ENCODE assay signal across 9 mouse cellular contexts in genomic region chr4:66215170-66215618, GRCm38 (mm10).
DNase-seq lines count a peak whose midpoint lies in the region; ATAC-seq and TF ChIP-seq lines count a peak whose summit lies in the region.
"Had no signal": no experiment of that assay in that cellular context is flagged by ENCODE, and none has a peak within 500 bp of the region (broad histone marks: within the 10 kb centered on the region; RNA-seq: fewer than 3 reads in every experiment).

No protein-coding gene starts in this region.

- TF ChIP-seq CTCF in stomach, postnatal 0 days (IDR thresholded peaks at IDR 0.05; ENCODE audit: low read depth) = no peak

- DNase-seq in heart, adult 8-10 months (ENCODE audit: low spot score) = peak; percentile 13
- no peak for DNase-seq in heart, postnatal 25 days (ENCODE audit: low spot score)
- DNase-seq in cerebellum, adult 8-10 months = peak; percentile 64
- peak; percentile 17 to 22 for DNase-seq in gastrocnemius, postnatal 36 days
- no peak for DNase-seq in stomach, postnatal 0 days (ENCODE audit: low spot score)
- DNase-seq in frontal cortex, postnatal 14 days (ENCODE audit: low spot score in 2 of 2) = no peak
- DNase-seq: kidney, postnatal 4 days had no signal

- peak; percentile 75 for ATAC-seq in midbrain, embryonic 16.5 days
- ATAC-seq in CD4-positive, CD25-positive, alpha-beta regulatory T cell, adult 4 months = no peak
- no peak for ATAC-seq in stomach, postnatal 0 days (ENCODE audit: low FRiP score, low TSS enrichment)

- H3K9me3 ChIP-seq in midbrain, embryonic 16.5 days (replicated peaks; ENCODE audit: control insufficient read depth, low read length, poor library complexity, severe bottlenecking) = no peaks in the 10 kb centered on the region
- no peaks in the 10 kb centered on the region for H3K9me3 ChIP-seq in stomach, postnatal 0 days (ENCODE audit: control insufficient read depth, low read length)

- WGBS in midbrain, embryonic 16.5 days = 18% methylated on average over 9 of the region's 9 CpGs
- 52% methylated on average over 9 of the region's 9 CpGs for WGBS in stomach, postnatal 0 days

- H3K4me2 ChIP-seq in midbrain, embryonic 16.5 days (ENCODE audit: low read length) = no peak overlapping the region
- H3K4me2 ChIP-seq in stomach, postnatal 0 days (replicated peaks; ENCODE audit: low read depth) = no peak overlapping the region

- no peak overlapping the region for H3K4me3 ChIP-seq in midbrain, embryonic 16.5 days (ENCODE audit: low read depth, low read length)
- H3K4me3 ChIP-seq in stomach, postnatal 0 days (ENCODE audit: low read depth, low read length) = no peak overlapping the region

- H3K9ac ChIP-seq in midbrain, embryonic 16.5 days (ENCODE audit: low read depth, low read length) = 0 out of 2 replicates have a peak overlapping the region, but pooled peaks have one; percentile 15
- no peak overlapping the region for H3K9ac ChIP-seq in stomach, postnatal 0 days (ENCODE audit: low read length)

- H3K4me1 ChIP-seq in midbrain, embryonic 16.5 days (ENCODE audit: control insufficient read depth, insufficient read depth, low read length) = peaks cover 12% of the 10 kb centered on the region
- no peaks in the 10 kb centered on the region for H3K4me1 ChIP-seq in stomach, postnatal 0 days (replicated peaks; ENCODE audit: control insufficient read depth, insufficient read depth)

- no peak for TF ChIP-seq EP300 in stomach, postnatal 0 days (optimal IDR thresholded peaks at IDR 0.05)

- H3K27me3 ChIP-seq in midbrain, embryonic 16.5 days (ENCODE audit: control insufficient read depth, insufficient read depth, low read depth, low read length) = no peaks in the 10 kb centered on the region
- no peaks in the 10 kb centered on the region for H3K27me3 ChIP-seq in stomach, postnatal 0 days (ENCODE audit: control insufficient read depth, insufficient read depth, low read length)

- intact Hi-C loops in heart, postnatal 25 days (cut with DNase I) = no loop called here
- intact Hi-C loops in gastrocnemius, postnatal 36 days (cut with DNase I) = no loop called here

- H3K36me3 ChIP-seq in midbrain, embryonic 16.5 days (ENCODE audit: control insufficient read depth, insufficient read depth, low read length) = no peaks in the 10 kb centered on the region
- H3K36me3 ChIP-seq in stomach, postnatal 0 days (ENCODE audit: control insufficient read depth, insufficient read depth, low read length) = no peaks in the 10 kb centered on the region

- peak overlapping the region; percentile 55 for H3K27ac ChIP-seq in midbrain, embryonic 16.5 days (ENCODE audit: low read length)
- no peak overlapping the region for H3K27ac ChIP-seq in stomach, postnatal 0 days (replicated peaks)

Comparison
In these comparisons a context has a peak if more than half of its experiments do, and no peak if none do; other contexts are left out.
1. DNase-seq: peak in heart, adult 8-10 months (single experiment), cerebellum, adult 8-10 months (single experiment) and gastrocnemius, postnatal 36 days (2 of 2); none in heart, postnatal 25 days (single experiment), stomach, postnatal 0 days (single experiment) and frontal cortex, postnatal 14 days (0 of 2).